Mouse (Mus musculus): ENCODE results near the gene Nrap. TPM values are rescaled to one million over a fixed set of nuclear protein-coding genes. Genes with fewer than 3 reads are reported as not detected.

Gene Nrap
- polyA plus RNA-seq, 1 experiment from 2014 or later = 0.09 TPM

- WGBS = 89% methylated on average over 7 of the region's 7 CpGs
- Histone ChIP-seq H3K27ac (no peak overlapping the region), H3K4me3 (no peak overlapping the region), H3K4me1 (peaks cover 28% of the 10 kb centered on the region), H3K9me3 (replicated peaks) (no peaks in the 10 kb centered on the region), H3K27me3 (ENCODE audit: low read depth, poor library complexity, severe bottlenecking) (peaks cover 12% of the 10 kb centered on the region), H3K36me3 (no peaks in the 10 kb centered on the region)
- no peak for DNase-seq (ENCODE audit: low spot score)
Observed at GRCm38 (mm10) chr19:56319219-56319618, 70.6 kb downstream of the Nrap start.

GRCm38 (mm10) chr19:56316531-56316930 is 73.3 kb downstream of the Nrap start:
- Histone ChIP-seq H3K27me3 (ENCODE audit: low read depth, poor library complexity, severe bottlenecking) (peaks cover 12% of the 10 kb centered on the region), H3K36me3 (no peaks in the 10 kb centered on the region), H3K4me1 (peaks cover 22% of the 10 kb centered on the region), H3K4me3 (no peak overlapping the region), H3K27ac (no peak overlapping the region), H3K9me3 (replicated peaks) (no peaks in the 10 kb centered on the region)
- DNase-seq (ENCODE audit: low spot score) = no peak
- 81% methylated on average over 3 of the region's 3 CpGs for WGBS

- Histone ChIP-seq H3K36me3 (no peaks in the 10 kb centered on the region), H3K4me1 (no peaks in the 10 kb centered on the region), H3K4me3 (no peak overlapping the region), H3K27me3 (ENCODE audit: low read depth, poor library complexity, severe bottlenecking) (0 out of 2 replicates have a peak, but pooled peaks cover 6% of the 10 kb centered on the region), H3K9me3 (replicated peaks) (no peaks in the 10 kb centered on the region), H3K27ac (no peak overlapping the region)
- no peak for DNase-seq (ENCODE audit: low spot score)
- WGBS = 72% methylated on average over 11 of the region's 11 CpGs
Observed at GRCm38 (mm10) chr19:56300835-56301234, 89.0 kb downstream of the Nrap start.

GRCm38 (mm10) chr19:56297264-56297663 is 92.6 kb downstream of the Nrap start:
- no peak for DNase-seq (ENCODE audit: low spot score)
- Histone ChIP-seq H3K4me3 (no peak overlapping the region), H3K4me1 (peaks cover 5% of the 10 kb centered on the region), H3K36me3 (no peaks in the 10 kb centered on the region), H3K27ac (no peak overlapping the region), H3K27me3 (ENCODE audit: low read depth, poor library complexity, severe bottlenecking) (0 out of 2 replicates have a peak, but pooled peaks cover 6% of the 10 kb centered on the region), H3K9me3 (replicated peaks) (no peaks in the 10 kb centered on the region)
- WGBS = 71% methylated on average over 3 of the region's 3 CpGs

GRCm38 (mm10) chr19:56296668-56297067 is 93.2 kb downstream of the Nrap start:
- Histone ChIP-seq H3K27ac (no peak overlapping the region), H3K27me3 (ENCODE audit: low read depth, poor library complexity, severe bottlenecking) (0 out of 2 replicates have a peak, but pooled peaks cover 6% of the 10 kb centered on the region), H3K36me3 (no peaks in the 10 kb centered on the region), H3K4me1 (peaks cover 5% of the 10 kb centered on the region), H3K9me3 (replicated peaks) (no peaks in the 10 kb centered on the region), H3K4me3 (no peak overlapping the region)
- no peak for DNase-seq (ENCODE audit: low spot score)
- WGBS = 86% methylated on average over 9 of the region's 9 CpGs

GRCm38 (mm10) chr19:56294654-56295399 is 95.0 kb downstream of the Nrap start:
- H3K4me3 ChIP-seq = no peak overlapping the region
- H3K27ac ChIP-seq = no peak overlapping the region
- H3K27me3 ChIP-seq (ENCODE audit: low read depth, poor library complexity, severe bottlenecking) = 0 out of 2 replicates have a peak, but pooled peaks cover 6% of the 10 kb centered on the region
- H3K36me3 ChIP-seq = no peaks in the 10 kb centered on the region
- WGBS = 79% methylated on average over 7 of the region's 7 CpGs
- H3K4me1 ChIP-seq = peaks cover 5% of the 10 kb centered on the region
- H3K9me3 ChIP-seq (replicated peaks) = no peaks in the 10 kb centered on the region
- DNase-seq (ENCODE audit: low spot score) = peak; percentile 83

GRCm38 (mm10) chr19:56292335-56292734 is 97.5 kb downstream of the Nrap start:
- Histone ChIP-seq H3K9me3 (replicated peaks) (no peaks in the 10 kb centered on the region), H3K27me3 (ENCODE audit: low read depth, poor library complexity, severe bottlenecking) (0 out of 2 replicates have a peak, but pooled peaks cover 4% of the 10 kb centered on the region), H3K27ac (no peak overlapping the region), H3K4me3 (no peak overlapping the region), H3K36me3 (no peaks in the 10 kb centered on the region), H3K4me1 (peaks cover 8% of the 10 kb centered on the region)
- DNase-seq (ENCODE audit: low spot score) = no peak
- WGBS = 78% methylated on average over 9 of the region's 9 CpGs

GRCm38 (mm10) chr19:56291898-56292297 is 97.9 kb downstream of the Nrap start:
- no peaks in the 10 kb centered on the region for H3K27me3 ChIP-seq (ENCODE audit: low read depth, poor library complexity, severe bottlenecking)
- H3K4me1 ChIP-seq = peaks cover 8% of the 10 kb centered on the region
- no peak overlapping the region for H3K27ac ChIP-seq
- WGBS = 90% methylated on average over 6 of the region's 6 CpGs
- DNase-seq (ENCODE audit: low spot score) = no peak
- H3K36me3 ChIP-seq = no peaks in the 10 kb centered on the region
- H3K4me3 ChIP-seq = no peak overlapping the region
- no peaks in the 10 kb centered on the region for H3K9me3 ChIP-seq (replicated peaks)

- Histone ChIP-seq H3K27ac (no peak overlapping the region), H3K27me3 (ENCODE audit: low read depth, poor library complexity, severe bottlenecking) (no peaks in the 10 kb centered on the region), H3K4me1 (peaks cover 11% of the 10 kb centered on the region), H3K4me3 (no peak overlapping the region), H3K9me3 (replicated peaks) (no peaks in the 10 kb centered on the region), H3K36me3 (no peaks in the 10 kb centered on the region)
- no peak for DNase-seq (ENCODE audit: low spot score)
- WGBS = 93% methylated on average over 8 of the region's 8 CpGs
Observed at GRCm38 (mm10) chr19:56289642-56290041, 100.2 kb downstream of the Nrap start.

- no peak overlapping the region for H3K27ac ChIP-seq
- H3K27me3 ChIP-seq (ENCODE audit: low read depth, poor library complexity, severe bottlenecking) = 0 out of 2 replicates have a peak, but pooled peaks cover 5% of the 10 kb centered on the region
- H3K4me1 ChIP-seq = peaks cover 10% of the 10 kb centered on the region
- no peak overlapping the region for H3K4me3 ChIP-seq
- WGBS = 91% methylated on average over 4 of the region's 4 CpGs
- DNase-seq (ENCODE audit: low spot score) = no peak
- no peaks in the 10 kb centered on the region for H3K9me3 ChIP-seq (replicated peaks)
- no peaks in the 10 kb centered on the region for H3K36me3 ChIP-seq
Observed at GRCm38 (mm10) chr19:56288436-56288835, 101.4 kb downstream of the Nrap start.

DNA sequence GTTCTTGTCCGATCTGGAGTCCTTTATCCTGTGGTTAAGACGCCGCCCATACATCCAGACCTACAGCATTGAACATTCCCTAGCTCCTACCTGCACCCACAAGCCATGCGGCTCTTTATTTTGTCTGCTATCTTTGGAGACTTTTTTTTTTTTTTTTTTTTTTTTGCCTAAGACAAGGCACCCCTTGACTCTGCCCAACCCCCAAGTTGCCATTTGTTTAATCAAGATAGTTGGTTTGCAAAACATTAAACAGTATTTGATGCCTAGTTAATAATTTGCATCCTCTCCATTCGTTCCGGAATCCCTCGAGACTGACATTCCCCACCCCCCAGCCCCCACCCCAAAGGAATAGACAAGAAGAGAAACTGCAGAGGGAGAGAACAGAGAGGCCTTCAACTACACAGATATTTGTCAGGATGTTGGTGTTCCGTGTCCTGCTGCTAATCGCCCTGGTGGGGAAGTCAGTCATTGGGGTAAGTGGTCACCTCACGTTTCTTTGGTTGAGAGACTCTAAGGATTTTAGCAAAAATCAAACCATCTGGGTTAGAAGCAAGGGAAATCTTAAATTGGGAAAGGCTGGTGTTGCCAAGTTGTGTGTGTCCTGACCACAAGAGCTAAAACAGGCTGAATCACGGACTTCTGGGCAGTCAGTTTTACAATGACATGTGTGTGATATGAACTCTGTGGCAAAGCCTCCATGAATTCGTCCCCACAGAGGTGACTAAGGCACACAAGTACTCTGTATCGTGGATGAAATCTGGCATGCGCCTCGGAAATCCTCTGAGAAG is 102.1 kb downstream of the Nrap start:
- no peak for DNase-seq (ENCODE audit: low spot score)

GRCm38 (mm10) chr19:56286866-56287265 is 103.0 kb downstream of the Nrap start, which contains the start of gene Habp2:
Gene Habp2 (plus strand): TSS chr19:56287137.
- Histone ChIP-seq H3K4me3 (no peak within 1 kb of the TSS), H3K27ac (no peak within 1 kb of the TSS; the same call in 1 of the 2 replicates), H3K9me3 (replicated peaks) (no peaks in the 10 kb centered on the region), H3K4me1 (peaks cover 10% of the 10 kb centered on the region), H3K27me3 (ENCODE audit: low read depth, poor library complexity, severe bottlenecking) (0 out of 2 replicates have a peak, but pooled peaks cover 5% of the 10 kb centered on the region), H3K36me3 (no peaks in the 10 kb centered on the region)
- no peak for DNase-seq (ENCODE audit: low spot score)
- 91% methylated on average over 7 of the region's 7 CpGs for WGBS

More for the DNA sequence above, 102.1 kb downstream of the Nrap start:
- Histone ChIP-seq H3K36me3 (no peaks in the 10 kb centered on the region), H3K9me3 (replicated peaks) (no peaks in the 10 kb centered on the region), H3K27ac (no peak overlapping the region), H3K4me3 (no peak overlapping the region), H3K4me1 (peaks cover 10% of the 10 kb centered on the region), H3K27me3 (ENCODE audit: low read depth, poor library complexity, severe bottlenecking) (0 out of 2 replicates have a peak, but pooled peaks cover 5% of the 10 kb centered on the region)
- 88% methylated on average over 15 of the region's 15 CpGs for WGBS

GRCm38 (mm10) chr19:56285222-56285621 is 104.6 kb downstream of the Nrap start:
- Histone ChIP-seq H3K4me1 (peaks cover 10% of the 10 kb centered on the region), H3K9me3 (replicated peaks) (no peaks in the 10 kb centered on the region), H3K4me3 (no peak overlapping the region), H3K27ac (peak overlapping the region; percentile 53; the same call in 1 of the 2 replicates), H3K27me3 (ENCODE audit: low read depth, poor library complexity, severe bottlenecking) (0 out of 2 replicates have a peak, but pooled peaks cover 5% of the 10 kb centered on the region), H3K36me3 (no peaks in the 10 kb centered on the region)
- no peak for DNase-seq (ENCODE audit: low spot score)
- WGBS = 17% methylated on average over 4 of the region's 4 CpGs
